Mouse (Mus musculus): ENCODE data around the gene Smc3. TPM values are rescaled to one million over a fixed set of nuclear protein-coding genes. Genes with fewer than 3 reads are reported as not detected.

Gene Smc3
- total and polyA plus RNA-seq, 2 experiments from 2014 or later, result 8.3 to 24.1 TPM

DNA sequence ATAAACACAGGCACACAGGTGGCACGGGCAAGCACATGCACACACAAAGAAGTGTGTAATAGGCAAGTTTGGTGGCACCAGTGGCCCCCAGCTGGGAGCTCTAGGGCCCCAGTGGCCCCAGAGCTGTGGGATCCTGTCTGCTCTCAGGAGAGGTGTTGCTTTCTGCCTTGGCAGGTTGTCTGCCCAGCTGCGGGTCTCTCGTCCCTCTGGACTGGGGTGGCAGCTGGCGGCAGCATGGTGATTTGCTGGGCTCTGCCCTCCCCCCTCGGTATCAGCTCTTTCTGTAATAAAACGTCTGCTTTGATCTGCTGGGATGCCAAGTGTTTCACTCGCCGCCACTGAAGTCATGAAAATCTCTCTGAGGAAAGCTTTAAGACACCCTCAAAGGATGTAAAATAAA, 66.5 kb downstream of the Smc3 start:
- DNase-seq (ENCODE audit: low spot score), result peak; percentile 4
- no peak for ATAC-seq (ENCODE audit: insufficient read depth, low read depth)
- peaks cover 27% of the 10 kb centered on the region for H3K4me1 ChIP-seq (ENCODE audit: control insufficient read depth, insufficient read depth)
- H3K36me3 ChIP-seq (replicated peaks; ENCODE audit: control insufficient read depth, insufficient read depth, low read length), result no peaks in the 10 kb centered on the region
- no peak overlapping the region for H3K4me2 ChIP-seq (ENCODE audit: low read depth, low read length)
- 0 out of 2 replicates have a peak overlapping the region, but pooled peaks have one; percentile 8 for H3K9ac ChIP-seq (replicated peaks; ENCODE audit: low read depth, low read length)
- TF ChIP-seq EP300 (IDR thresholded peaks at IDR 0.05; ENCODE audit: low read depth) (no peak), CTCF (IDR thresholded peaks at IDR 0.05; ENCODE audit: low read depth) (no peak)
- peak overlapping the region; percentile 12; the same call in 1 of the 2 replicates for H3K27ac ChIP-seq (ENCODE audit: low read depth)
- H3K27me3 ChIP-seq (ENCODE audit: control insufficient read depth, insufficient read depth, low read length), result no peaks in the 10 kb centered on the region
- no peak overlapping the region for H3K4me3 ChIP-seq (ENCODE audit: low read depth, low read length)
- H3K9me3 ChIP-seq (replicated peaks; ENCODE audit: control insufficient read depth, low read length), result no peaks in the 10 kb centered on the region
- WGBS, result 26% methylated on average over 8 of the region's 8 CpGs

DNA sequence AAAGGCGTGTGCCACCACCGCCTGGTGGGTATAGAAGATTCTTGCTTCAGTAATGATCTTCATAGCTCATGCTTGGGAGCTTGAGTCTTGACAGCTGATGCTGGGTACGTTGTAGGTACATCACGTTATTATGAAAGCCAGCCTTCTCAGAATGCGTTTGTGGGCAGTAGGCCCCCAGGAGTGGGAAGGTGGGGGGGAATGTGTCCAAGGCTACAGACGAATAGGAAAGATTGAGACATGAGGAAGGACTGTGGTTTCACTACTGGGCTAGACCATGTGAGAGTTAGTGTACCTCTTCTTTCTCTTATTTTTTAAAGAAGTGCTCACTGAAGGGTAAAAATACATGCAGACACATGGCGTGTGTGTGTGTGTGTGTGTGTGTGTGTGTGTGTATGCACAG, 68.6 kb downstream of the Smc3 start:
- TF ChIP-seq EP300 (IDR thresholded peaks at IDR 0.05; ENCODE audit: low read depth) (no peak), CTCF (IDR thresholded peaks at IDR 0.05; ENCODE audit: low read depth) (no peak)
- no peak overlapping the region for H3K4me3 ChIP-seq (ENCODE audit: low read depth, low read length)
- H3K9me3 ChIP-seq (replicated peaks; ENCODE audit: control insufficient read depth, low read length), result no peaks in the 10 kb centered on the region
- H3K36me3 ChIP-seq (replicated peaks; ENCODE audit: control insufficient read depth, insufficient read depth, low read length), result no peaks in the 10 kb centered on the region
- H3K27ac ChIP-seq (ENCODE audit: low read depth), result no peak overlapping the region
- peaks cover 27% of the 10 kb centered on the region for H3K4me1 ChIP-seq (ENCODE audit: control insufficient read depth, insufficient read depth)
- no peaks in the 10 kb centered on the region; the same call in 1 of the 2 replicates for H3K27me3 ChIP-seq (ENCODE audit: control insufficient read depth, insufficient read depth, low read length)
- ATAC-seq (ENCODE audit: insufficient read depth, low read depth) (no peak), DNase-seq (ENCODE audit: low spot score) (no peak)
- WGBS, result 79% methylated on average over 7 of the region's 7 CpGs
- H3K9ac ChIP-seq (replicated peaks; ENCODE audit: low read depth, low read length), result no peak overlapping the region
- H3K4me2 ChIP-seq (ENCODE audit: low read depth, low read length), result no peak overlapping the region

DNA sequence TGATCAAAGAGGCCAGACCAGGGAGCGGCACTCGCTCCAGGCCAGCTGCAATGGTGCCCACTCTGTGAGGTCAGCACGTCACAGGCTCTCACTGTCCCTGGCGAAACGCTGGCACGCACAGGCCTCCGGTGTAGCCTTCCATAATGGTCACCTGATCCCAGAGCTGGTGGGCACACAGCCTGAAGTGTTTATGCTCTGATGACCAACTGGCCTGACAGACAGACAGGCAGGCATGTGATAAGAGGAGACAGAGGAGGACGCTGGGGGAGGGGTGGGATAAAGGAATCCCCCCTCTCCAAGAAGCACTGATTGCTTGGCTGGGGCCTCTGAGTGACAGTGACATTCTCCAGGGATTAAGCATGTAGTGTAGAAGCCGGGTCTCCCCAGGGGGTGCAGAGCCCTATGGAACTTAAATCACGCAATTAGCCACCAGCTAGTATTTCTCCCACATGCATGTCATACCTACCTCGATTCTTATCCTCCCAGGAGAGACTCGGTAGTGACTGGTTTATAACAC, 70.5 kb downstream of the Smc3 start:
- ATAC-seq (ENCODE audit: insufficient read depth, low read depth) (peak; percentile 85), DNase-seq (ENCODE audit: low spot score) (peak; percentile 67)
- H3K4me3 ChIP-seq (ENCODE audit: low read depth, low read length), result no peak overlapping the region
- peaks cover 28% of the 10 kb centered on the region for H3K4me1 ChIP-seq (ENCODE audit: control insufficient read depth, insufficient read depth)
- no peak overlapping the region; the same call in 1 of the 2 replicates for H3K9ac ChIP-seq (replicated peaks; ENCODE audit: low read depth, low read length)
- no peaks in the 10 kb centered on the region; the same call in 1 of the 2 replicates for H3K27me3 ChIP-seq (ENCODE audit: control insufficient read depth, insufficient read depth, low read length)
- peak overlapping the region; percentile 94 for H3K27ac ChIP-seq (ENCODE audit: low read depth)
- H3K9me3 ChIP-seq (replicated peaks; ENCODE audit: control insufficient read depth, low read length), result no peaks in the 10 kb centered on the region
- WGBS, result 19% methylated on average over 12 of the region's 12 CpGs
- H3K36me3 ChIP-seq (replicated peaks; ENCODE audit: control insufficient read depth, insufficient read depth, low read length), result no peaks in the 10 kb centered on the region
- no peak overlapping the region; the same call in 1 of the 2 replicates for H3K4me2 ChIP-seq (ENCODE audit: low read depth, low read length)
- TF ChIP-seq CTCF (IDR thresholded peaks at IDR 0.05; ENCODE audit: low read depth) (no peak), EP300 (IDR thresholded peaks at IDR 0.05; ENCODE audit: low read depth) (0 out of 2 replicates have a peak, but pooled peaks have one; percentile 57)

DNA sequence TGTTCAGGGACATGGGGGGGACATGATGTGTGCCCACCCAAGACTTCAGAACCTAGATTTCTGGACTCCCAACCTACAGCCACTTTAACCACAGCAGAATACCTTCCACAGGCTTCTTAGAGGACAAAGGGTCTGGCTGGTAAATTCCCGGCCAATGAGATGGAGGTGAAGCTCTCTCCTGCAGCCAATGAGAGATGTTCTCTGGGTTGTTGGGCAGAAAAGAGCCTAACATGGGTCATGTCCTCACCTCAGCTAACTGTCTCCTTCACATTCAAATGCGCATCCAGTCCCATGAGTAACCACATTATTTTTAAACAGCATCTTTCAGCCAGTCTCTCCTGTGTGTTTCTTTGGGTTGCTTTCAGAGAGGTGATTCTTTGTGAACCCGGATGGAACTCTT, 71.2 kb downstream of the Smc3 start:
- no peaks in the 10 kb centered on the region for H3K9me3 ChIP-seq (replicated peaks; ENCODE audit: control insufficient read depth, low read length)
- H3K4me3 ChIP-seq (ENCODE audit: low read depth, low read length), result no peak overlapping the region
- no peaks in the 10 kb centered on the region for H3K36me3 ChIP-seq (replicated peaks; ENCODE audit: control insufficient read depth, insufficient read depth, low read length)
- H3K4me1 ChIP-seq (ENCODE audit: control insufficient read depth, insufficient read depth), result peaks cover 28% of the 10 kb centered on the region
- DNase-seq (ENCODE audit: low spot score), result peak; percentile 77
- no peak overlapping the region for H3K9ac ChIP-seq (replicated peaks; ENCODE audit: low read depth, low read length)
- no peaks in the 10 kb centered on the region; the same call in 1 of the 2 replicates for H3K27me3 ChIP-seq (ENCODE audit: control insufficient read depth, insufficient read depth, low read length)
- peak; percentile 65 for ATAC-seq (ENCODE audit: insufficient read depth, low read depth)
- 31% methylated on average over 3 of the region's 3 CpGs for WGBS
- peak overlapping the region; percentile 94 for H3K27ac ChIP-seq (ENCODE audit: low read depth)
- H3K4me2 ChIP-seq (ENCODE audit: low read depth, low read length), result no peak overlapping the region
- TF ChIP-seq CTCF (IDR thresholded peaks at IDR 0.05; ENCODE audit: low read depth) (no peak), EP300 (IDR thresholded peaks at IDR 0.05; ENCODE audit: low read depth) (no peak)

DNA sequence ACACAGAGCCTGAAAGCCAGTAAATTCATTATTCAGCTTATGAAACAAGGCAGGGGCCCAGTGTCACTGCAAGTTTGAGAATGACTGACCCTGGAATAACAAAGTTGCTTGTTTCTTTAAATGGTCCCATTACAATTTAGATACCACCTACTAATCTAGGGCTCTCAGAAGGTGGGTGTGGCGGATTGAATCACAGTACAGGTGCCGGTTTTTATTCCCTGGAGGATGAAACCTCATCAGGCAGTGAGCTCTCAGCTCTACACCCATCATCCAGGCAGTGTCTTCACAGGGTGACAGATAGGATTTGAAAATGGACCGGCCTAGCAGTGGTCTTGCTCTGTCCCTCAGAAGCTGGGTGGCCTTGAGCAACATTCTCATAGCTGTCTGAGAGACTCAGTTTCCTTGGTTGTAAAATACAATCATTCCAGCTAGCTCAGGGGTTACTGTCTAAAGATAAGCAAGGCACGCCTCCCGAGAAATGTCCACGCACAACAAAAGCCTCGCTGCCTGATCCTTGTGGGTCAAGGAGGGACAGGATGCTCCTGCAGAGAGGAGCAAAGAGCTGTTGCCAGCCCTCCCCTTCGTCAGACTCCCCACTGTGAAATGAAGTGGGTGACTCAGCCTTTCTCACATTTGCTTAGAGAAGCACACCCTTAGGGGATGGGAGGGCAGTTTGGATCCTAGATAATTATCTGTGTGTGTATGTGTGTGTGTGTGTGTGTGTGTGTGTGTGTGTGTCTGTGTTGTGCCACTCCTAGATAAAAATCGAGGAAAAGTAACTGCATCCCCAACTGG, 74.1 kb downstream of the Smc3 start:
- Histone ChIP-seq H3K36me3 (replicated peaks; ENCODE audit: control insufficient read depth, insufficient read depth, low read length) (no peaks in the 10 kb centered on the region), H3K4me3 (ENCODE audit: low read depth, low read length) (0 out of 2 replicates have a peak overlapping the region, but pooled peaks have one; percentile 77), H3K27me3 (ENCODE audit: control insufficient read depth, insufficient read depth, low read length) (peaks cover 4% of the 10 kb centered on the region; the same call in 1 of the 2 replicates), H3K27ac (ENCODE audit: low read depth) (peak overlapping the region; percentile 97), H3K9me3 (replicated peaks; ENCODE audit: control insufficient read depth, low read length) (no peaks in the 10 kb centered on the region), H3K9ac (replicated peaks; ENCODE audit: low read depth, low read length) (no peak overlapping the region), H3K4me1 (ENCODE audit: control insufficient read depth, insufficient read depth) (peaks cover 24% of the 10 kb centered on the region), H3K4me2 (ENCODE audit: low read depth, low read length) (peak overlapping the region; percentile 89)
- no peak for TF ChIP-seq CTCF (IDR thresholded peaks at IDR 0.05; ENCODE audit: low read depth)
- DNase-seq (ENCODE audit: low spot score), result no peak
- ATAC-seq (ENCODE audit: insufficient read depth, low read depth), result no peak
- 26% methylated on average over 9 of the region's 9 CpGs for WGBS
